In the genomic region with DNA sequence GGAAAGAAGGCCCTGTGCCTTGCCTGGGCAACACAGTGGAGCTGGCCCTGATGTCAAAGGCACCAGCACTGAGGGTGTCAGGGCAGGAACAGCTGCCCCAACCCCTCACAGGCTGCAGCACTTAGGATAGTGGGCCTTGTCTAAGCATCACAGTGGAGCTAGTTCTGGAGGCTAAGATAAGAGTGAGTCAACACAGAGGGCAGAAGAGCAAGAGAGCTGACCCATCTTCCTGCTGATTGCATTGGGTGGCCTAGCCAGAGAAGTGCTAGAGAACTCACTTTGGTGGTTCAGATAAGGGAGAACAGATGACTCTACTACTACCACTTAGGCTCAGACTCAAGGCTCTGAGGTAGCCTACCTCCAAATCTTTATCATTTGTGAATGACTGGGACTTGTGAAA, we compare ENCODE assay signal across 26 mouse cellular contexts.
DNase-seq lines count a peak whose midpoint lies in the region; ATAC-seq and TF ChIP-seq lines count a peak whose summit lies in the region.
"Had no signal": no experiment of that assay in that cellular context is flagged by ENCODE, and none has a peak within 500 bp of the region (broad histone marks: within the 10 kb centered on the region; RNA-seq: fewer than 3 reads in every experiment).

No protein-coding gene starts in this region.

- no peaks in the 10 kb centered on the region for H3K36me3 ChIP-seq in forebrain, embryonic 11.5 days (ENCODE audit: control insufficient read depth, insufficient read depth, low read length)
- H3K36me3 ChIP-seq in forebrain, embryonic 12.5 days (replicated peaks), result no peaks in the 10 kb centered on the region
- no peaks in the 10 kb centered on the region for H3K36me3 ChIP-seq in liver, postnatal 0 days (replicated peaks; ENCODE audit: insufficient read depth, low read length)
- peaks cover 0 to 2% of the 10 kb centered on the region in 2 experiments; a peak in 1 of 4 replicates for H3K36me3 ChIP-seq in MEL (ENCODE audit: control insufficient read depth in 1 of 2, insufficient read depth in 2 of 2, low read length in 2 of 2)
- no peaks in the 10 kb centered on the region for H3K36me3 ChIP-seq in liver, embryonic 12.5 days
- H3K36me3 ChIP-seq: heart, embryonic 15.5 days; limb, embryonic 15.5 days; midbrain, embryonic 15.5 days; neural tube, embryonic 15.5 days; stomach, embryonic 15.5 days had no signal

- ATAC-seq in forebrain, embryonic 11.5 days (replicated peaks; ENCODE audit: low FRiP score), result peak; percentile 56; the same call in 1 of the 2 replicates
- no peak; the same call in 1 of the 2 replicates for ATAC-seq in forebrain, embryonic 12.5 days (ENCODE audit: low FRiP score)
- no peak for ATAC-seq in liver, postnatal 0 days
- peak; percentile 100 for ATAC-seq in liver, embryonic 12.5 days
- ATAC-seq: activated CD4-positive, CD25-positive, alpha-beta regulatory T cell, adult 4 months; hindbrain, postnatal 0 days; intestine, embryonic 16.5 days; midbrain, embryonic 15.5 days had no signal

- H3K4me3 ChIP-seq in forebrain, embryonic 11.5 days (ENCODE audit: low read depth, low read length), result no peak overlapping the region
- no peak overlapping the region for H3K4me3 ChIP-seq in forebrain, embryonic 12.5 days (replicated peaks)
- H3K4me3 ChIP-seq in liver, postnatal 0 days (ENCODE audit: low read depth, low read length), result no peak overlapping the region
- no peak overlapping the region for H3K4me3 ChIP-seq in MEL (ENCODE audit: control insufficient read depth in 1 of 2, insufficient read depth in 1 of 2, low read depth in 2 of 2, low read length in 2 of 2)
- H3K4me3 ChIP-seq in liver, embryonic 12.5 days, result no peak overlapping the region
- H3K4me3 ChIP-seq: gastrocnemius, adult 2 months; heart, embryonic 15.5 days; limb, embryonic 15.5 days; midbrain, embryonic 15.5 days; neural tube, embryonic 15.5 days; stomach, embryonic 15.5 days had no signal

- H3K4me2 ChIP-seq in forebrain, embryonic 11.5 days (ENCODE audit: low read depth, low read length, severe bottlenecking), result no peak overlapping the region
- no peak overlapping the region for H3K4me2 ChIP-seq in forebrain, embryonic 12.5 days
- no peak overlapping the region for H3K4me2 ChIP-seq in liver, postnatal 0 days (ENCODE audit: low read depth, low read length)
- no peak overlapping the region for H3K4me2 ChIP-seq in liver, embryonic 12.5 days
- H3K4me2 ChIP-seq: heart, embryonic 15.5 days; limb, embryonic 15.5 days; midbrain, embryonic 15.5 days; neural tube, embryonic 15.5 days; stomach, embryonic 15.5 days had no signal

- no peaks in the 10 kb centered on the region for H3K4me1 ChIP-seq in forebrain, embryonic 11.5 days (replicated peaks; ENCODE audit: control insufficient read depth, insufficient read depth, low read length)
- H3K4me1 ChIP-seq in forebrain, embryonic 12.5 days, result no peaks in the 10 kb centered on the region
- no peaks in the 10 kb centered on the region for H3K4me1 ChIP-seq in liver, postnatal 0 days (ENCODE audit: insufficient read depth)
- peaks cover 0 to 5% of the 10 kb centered on the region in 2 experiments; a peak in 3 of 4 replicates for H3K4me1 ChIP-seq in MEL (ENCODE audit: control insufficient read depth in 1 of 2, insufficient read depth in 2 of 2, low read length in 2 of 2)
- peaks cover 7% of the 10 kb centered on the region for H3K4me1 ChIP-seq in liver, embryonic 12.5 days
- H3K4me1 ChIP-seq: heart, embryonic 15.5 days; limb, embryonic 15.5 days; midbrain, embryonic 15.5 days; neural tube, embryonic 15.5 days; stomach, embryonic 15.5 days had no signal

- no peak for TF ChIP-seq CTCF in liver, postnatal 0 days (IDR thresholded peaks at IDR 0.05; ENCODE audit: low read depth)
- TF ChIP-seq CTCF in MEL (IDR thresholded peaks at IDR 0.05 in 2 of 3, conservative IDR thresholded peaks at IDR 0.05 in 1 of 3; ENCODE audit: control insufficient read depth in 1 of 3, insufficient read depth in 1 of 3, low read depth in 2 of 3, low read length in 3 of 3, poor library complexity in 1 of 3, severe bottlenecking in 1 of 3), result no peak

- TF ChIP-seq POLR2A in MEL (IDR thresholded peaks at IDR 0.05; ENCODE audit: control insufficient read depth in 1 of 2, insufficient read depth in 1 of 2, low read depth in 1 of 2, low read length in 2 of 2, poor library complexity in 1 of 2), result no peak

- no peak overlapping the region for H3K27ac ChIP-seq in forebrain, embryonic 11.5 days (ENCODE audit: low read depth, low read length)
- no peak overlapping the region for H3K27ac ChIP-seq in forebrain, embryonic 12.5 days
- no peak overlapping the region for H3K27ac ChIP-seq in liver, postnatal 0 days (ENCODE audit: low read depth)
- no peak overlapping the region for H3K27ac ChIP-seq in MEL (ENCODE audit: control insufficient read depth, low read depth, low read length)
- H3K27ac ChIP-seq in liver, embryonic 12.5 days, result peak overlapping the region; percentile 88
- H3K27ac ChIP-seq: gastrocnemius, adult 2 months; heart, embryonic 15.5 days; hindbrain, postnatal 0 days; limb, embryonic 15.5 days; macrophage; midbrain, embryonic 15.5 days; neural tube, embryonic 15.5 days; stomach, embryonic 15.5 days had no signal

- TF ChIP-seq RAD21 in MEL (IDR thresholded peaks at IDR 0.05; ENCODE audit: low read depth, low read length), result no peak

- H3K9me3 ChIP-seq in forebrain, embryonic 11.5 days (ENCODE audit: control insufficient read depth, low read length), result no peaks in the 10 kb centered on the region
- no peaks in the 10 kb centered on the region for H3K9me3 ChIP-seq in forebrain, embryonic 12.5 days
- H3K9me3 ChIP-seq in liver, postnatal 0 days (ENCODE audit: low read length), result no peaks in the 10 kb centered on the region
- H3K9me3 ChIP-seq in MEL (replicated peaks; ENCODE audit: insufficient read depth, low read length), result no peaks in the 10 kb centered on the region
- H3K9me3 ChIP-seq in liver, embryonic 12.5 days (replicated peaks), result no peaks in the 10 kb centered on the region
- H3K9me3 ChIP-seq: heart, embryonic 15.5 days; limb, embryonic 15.5 days; midbrain, embryonic 15.5 days; neural tube, embryonic 15.5 days; stomach, embryonic 15.5 days had no signal

- no peaks in the 10 kb centered on the region for H3K79me2 ChIP-seq in MEL (ENCODE audit: control insufficient read depth, insufficient read depth, low read length, poor library complexity)

- no peak overlapping the region for H3K9ac ChIP-seq in forebrain, embryonic 11.5 days (ENCODE audit: low read length)
- H3K9ac ChIP-seq in forebrain, embryonic 12.5 days, result no peak overlapping the region
- H3K9ac ChIP-seq in liver, postnatal 0 days (replicated peaks), result no peak overlapping the region
- H3K9ac ChIP-seq in MEL (ENCODE audit: control insufficient read depth, low read depth, low read length, poor library complexity, severe bottlenecking), result no peak overlapping the region
- H3K9ac ChIP-seq in liver, embryonic 12.5 days, result no peak overlapping the region
- H3K9ac ChIP-seq: heart, embryonic 15.5 days; limb, embryonic 15.5 days; midbrain, embryonic 15.5 days; neural tube, embryonic 15.5 days; stomach, embryonic 15.5 days had no signal

- H3K27me3 ChIP-seq in forebrain, embryonic 11.5 days (ENCODE audit: control insufficient read depth, insufficient read depth, low read length), result no peaks in the 10 kb centered on the region
- peaks cover 4% of the 10 kb centered on the region for H3K27me3 ChIP-seq in forebrain, embryonic 12.5 days
- no peaks in the 10 kb centered on the region for H3K27me3 ChIP-seq in liver, postnatal 0 days (ENCODE audit: insufficient read depth, low read length)
- no peaks in the 10 kb centered on the region for H3K27me3 ChIP-seq in MEL (ENCODE audit: control insufficient read depth in 1 of 2, insufficient read depth in 2 of 2, low read length in 2 of 2)
- H3K27me3 ChIP-seq in liver, embryonic 12.5 days (replicated peaks), result peaks cover 4% of the 10 kb centered on the region
- H3K27me3 ChIP-seq: heart, embryonic 15.5 days; limb, embryonic 15.5 days; midbrain, embryonic 15.5 days; neural tube, embryonic 15.5 days; stomach, embryonic 15.5 days had no signal

- peak; percentile 49 for DNase-seq in forebrain, embryonic 11.5 days (ENCODE audit: low spot score)
- peak; percentile 35 for DNase-seq in liver
- DNase-seq in liver, postnatal 0 days, result no peak
- peak; percentile 75 for DNase-seq in MEL (ENCODE audit: low read depth, low spot score)
- DNase-seq in gastrocnemius, adult 18-20 months (ENCODE audit: low spot score), result no peak
- no peak for DNase-seq in lung, postnatal 25 days (ENCODE audit: low spot score)
- DNase-seq: adrenal gland, postnatal 10 days; cerebellum, adult 18-20 months; cerebellum, postnatal 14 days; gastrocnemius, adult 2 months; kidney, adult 9 months; kidney, postnatal 14 days; left cerebral cortex, postnatal 4 days; right cerebral cortex, adult 18-20 months; thymus, postnatal 4 days had no signal

- no peak for TF ChIP-seq EP300 in liver, postnatal 0 days (IDR thresholded peaks at IDR 0.05; ENCODE audit: low read depth)
- TF ChIP-seq EP300 in MEL (IDR thresholded peaks at IDR 0.05; ENCODE audit: low read depth in 1 of 2, low read length in 2 of 2), result peak; percentile 65 to 70

TF ChIP-seq in MEL, 35 proteins besides CTCF, POLR2A, EP300 and RAD21:
- TF ChIP-seq ZNF384 (IDR thresholded peaks at IDR 0.05; ENCODE audit: low read depth, low read length) (no peak), E2F4 (IDR thresholded peaks at IDR 0.05; ENCODE audit: borderline replicate concordance, low read depth, low read length) (no peak), TAL1 (IDR thresholded peaks at IDR 0.05; ENCODE audit: low read length) (peak; percentile 74), GATA1 (IDR thresholded peaks at IDR 0.05; ENCODE audit: low read depth, low read length) (peak; percentile 70), MYC (IDR thresholded peaks at IDR 0.05; ENCODE audit: low read depth, low read length) (no peak), ZC3H11A (IDR thresholded peaks at IDR 0.05; ENCODE audit: low read depth, low read length) (no peak), POLR2AphosphoS5 (IDR thresholded peaks at IDR 0.05; ENCODE audit: borderline replicate concordance, low read depth, low read length) (no peak), TCF12 (IDR thresholded peaks at IDR 0.05; ENCODE audit: low read depth, low read length) (peak; percentile 87), JUND (IDR thresholded peaks at IDR 0.05; ENCODE audit: low read depth, low read length) (no peak), ZMIZ1 (IDR thresholded peaks at IDR 0.05; ENCODE audit: low read depth, low read length) (no peak), USF1 (IDR thresholded peaks at IDR 0.05; ENCODE audit: low read depth, low read length) (no peak), SMC3 (IDR thresholded peaks at IDR 0.05; ENCODE audit: low read depth, low read length) (no peak), USF2 (IDR thresholded peaks at IDR 0.05; ENCODE audit: borderline replicate concordance in 1 of 2, insufficient read depth in 1 of 2, low read depth in 1 of 2, low read length in 2 of 2) (no peak), ETS1 (IDR thresholded peaks at IDR 0.05; ENCODE audit: low read depth, low read length) (peak; percentile 71), CHD2 (IDR thresholded peaks at IDR 0.05; ENCODE audit: low read length) (no peak), MEF2A (IDR thresholded peaks at IDR 0.05; ENCODE audit: extremely low read depth, insufficient replicate concordance, low read depth, low read length, poor library complexity, severe bottlenecking) (no peak), TBP (IDR thresholded peaks at IDR 0.05; ENCODE audit: low read depth, low read length) (no peak)

Comparison
In these comparisons a context has a peak if more than half of its experiments do, and no peak if none do; other contexts are left out.
1. ATAC-seq: peak in forebrain, embryonic 11.5 days (single experiment) and liver, embryonic 12.5 days (single experiment); none in forebrain, embryonic 12.5 days (single experiment) and liver, postnatal 0 days (single experiment).
2. DNase-seq: peak in forebrain, embryonic 11.5 days (single experiment), liver (single experiment) and MEL (single experiment); none in liver, postnatal 0 days (single experiment), gastrocnemius, adult 18-20 months (single experiment) and lung, postnatal 25 days (single experiment).